Mouse (Mus musculus) small intestine, adult 2 months (tissue): ENCODE measurements around the gene Tmem176a.

Source experiments
- CTCF ChIP-seq: fragments of 200-500 bp; IDR thresholded peaks from 2 replicates; pipeline ENCODE4 v1.5.1; 2012; ENCODE audit warnings: low read depth, mild to moderate bottlenecking, control low read depth, inconsistent platforms, low read length, moderate library complexity, mixed read lengths; ENCODE audit not compliant: insufficient replicate concordance, insufficient read length; ENCODE audit errors: extremely low read depth
- POLR2A ChIP-seq: fragments of 200-500 bp; IDR thresholded peaks from 2 replicates; pipeline ENCODE4 v1.6.1; 2012; ENCODE audit warnings: low read depth, mild to moderate bottlenecking, control low read depth, inconsistent platforms, low read length, moderate library complexity

DNA sequence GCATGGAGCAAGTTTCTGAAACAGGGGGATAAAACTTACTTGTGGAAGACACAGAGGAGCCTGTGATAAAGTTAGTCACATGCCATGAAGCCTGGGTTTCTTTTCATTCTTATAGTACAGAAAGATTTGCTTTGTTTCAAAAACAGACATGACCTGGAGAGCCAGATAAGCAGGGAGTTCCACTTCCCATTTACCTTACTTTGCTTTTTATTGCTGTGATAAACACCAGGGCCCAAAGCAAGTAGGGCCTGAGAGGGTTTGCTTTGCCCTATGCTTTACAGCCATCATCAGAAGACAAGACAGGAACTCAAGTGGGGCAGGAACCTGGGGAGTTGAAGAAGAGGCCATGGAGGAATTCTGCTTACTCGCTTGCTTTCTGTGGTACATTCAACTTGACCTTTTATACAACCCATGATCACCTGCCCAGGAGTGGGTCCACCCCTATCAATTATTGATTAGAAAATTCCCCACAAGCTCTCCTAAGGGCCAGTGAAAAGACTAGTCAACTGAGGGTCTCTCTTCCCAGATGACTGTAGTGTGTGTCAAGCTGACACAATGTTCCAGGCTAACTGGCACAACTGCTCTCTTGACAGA, 24.5 kb downstream of the Tmem176a start:
- TF ChIP-seq CTCF (no peak), POLR2A (no peak)
